Mouse (Mus musculus): Measurements from ENCODE around the gene Mageb3. TPM values are rescaled to one million over a fixed set of nuclear protein-coding genes. Genes with fewer than 3 reads are reported as not detected.
A peak's percentile ranks its signal among the peaks of the same experiment; 100 is the strongest.
"Not testable (repeated sequence)": the region's sequence is repeated elsewhere in the genome, so short reads cannot be mapped to it uniquely, and the experiment has no call there.

The Mageb3 gene
- polyA plus RNA-seq (2015; fragmentation: Nextera tagmentation; extraction: Ambion mirVana) = 0.30 and 0.36 TPM in 2 replicates

DNA sequence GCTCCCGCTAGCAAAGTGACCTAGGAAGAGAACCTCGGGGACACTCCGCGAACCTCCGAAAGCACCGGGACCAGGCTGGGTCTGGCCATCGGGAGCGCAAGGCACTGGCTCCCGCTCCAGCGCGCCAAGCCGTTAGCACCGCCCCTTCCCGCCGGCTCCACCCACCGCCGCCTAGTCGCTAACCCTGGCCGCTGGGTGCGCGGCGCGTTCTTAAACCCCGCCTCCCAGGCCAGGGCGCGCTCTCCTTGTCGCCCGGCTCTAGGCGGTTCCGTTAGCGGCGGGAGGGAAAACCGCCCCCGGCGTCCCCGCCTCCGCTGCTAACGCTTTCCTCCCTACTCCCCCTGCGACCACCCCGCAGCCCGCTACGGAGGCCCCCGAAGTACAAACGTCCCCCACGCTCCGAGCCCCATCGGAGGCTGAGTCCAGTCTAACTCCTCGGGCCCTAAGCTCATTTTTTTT, at the start of gene Mageb3, which contains the start of gene Ctdspl2:
TSS of gene Mageb3 (minus strand) at position 328 of the 459 bp plus-strand sequence.
TSS of gene Ctdspl2 (plus strand) at position 237 of the 459 bp plus-strand sequence.
- Histone ChIP-seq H3K4me3 (replicated peaks) (peak within 1 kb of the TSS; percentile 91), H3K27ac (peak within 1 kb of the TSS; percentile 98), H3K4me1 (peaks cover 21% of the 10 kb centered on the region), H3K27me3 (no peaks in the 10 kb centered on the region), H3K9ac (peak within 1 kb of the TSS; percentile 92), H3K4me2 (peak within 1 kb of the TSS; percentile 67), H3K36me3 (peaks cover 4% of the 10 kb centered on the region), H3K9me3 (replicated peaks) (no peaks in the 10 kb centered on the region)
- WGBS = 0% methylated on average over 48 of the region's 48 CpGs
- ATAC-seq (replicated peaks; ENCODE audit: low FRiP score) = peak; percentile 98

GRCm38 (mm10) chr2:121995738-121996137, 39.8 kb upstream of the Mageb3 start:
- Histone ChIP-seq H3K4me2 (no peak overlapping the region), H3K27ac (no peak overlapping the region), H3K27me3 (no peaks in the 10 kb centered on the region), H3K4me1 (no peaks in the 10 kb centered on the region), H3K9me3 (replicated peaks) (no peaks in the 10 kb centered on the region), H3K9ac (no peak overlapping the region), H3K4me3 (replicated peaks) (no peak overlapping the region), H3K36me3 (peaks cover 52% of the 10 kb centered on the region)
- WGBS = 90% methylated on average over 1 of the region's 1 CpGs
- ATAC-seq (replicated peaks; ENCODE audit: low FRiP score) = no peak

- Histone ChIP-seq H3K9ac (peak overlapping the region; percentile 92), H3K4me1 (peaks cover 21% of the 10 kb centered on the region), H3K9me3 (replicated peaks) (no peaks in the 10 kb centered on the region), H3K27me3 (no peaks in the 10 kb centered on the region), H3K4me3 (replicated peaks) (peak overlapping the region; percentile 91), H3K27ac (peak overlapping the region; percentile 98), H3K4me2 (peak overlapping the region; percentile 67), H3K36me3 (peaks cover 13% of the 10 kb centered on the region)
- WGBS = 4% methylated on average over 8 of the region's 8 CpGs
- no peak for ATAC-seq (replicated peaks; ENCODE audit: low FRiP score)
Observed at GRCm38 (mm10) chr2:121957216-121957792, 1.4 kb upstream of the Mageb3 start.

- no peaks in the 10 kb centered on the region for H3K9me3 ChIP-seq (replicated peaks)
- peak overlapping the region; percentile 91 for H3K4me3 ChIP-seq (replicated peaks)
- H3K27me3 ChIP-seq = no peaks in the 10 kb centered on the region
- peak; percentile 96 for ATAC-seq (replicated peaks; ENCODE audit: low FRiP score)
- peak overlapping the region; percentile 92 for H3K9ac ChIP-seq
- H3K4me2 ChIP-seq = peak overlapping the region; percentile 67
- under 1% methylated on average over 47 of the region's 47 CpGs for whole genome bisulfite sequencing
- peaks cover 21% of the 10 kb centered on the region for H3K4me1 ChIP-seq
- peak overlapping the region; percentile 98 for H3K27ac ChIP-seq
- H3K36me3 ChIP-seq = peaks cover 6% of the 10 kb centered on the region
Observed at GRCm38 (mm10) chr2:121956224-121957018, 529 bp upstream of the Mageb3 start.

- Histone ChIP-seq H3K9me3 (replicated peaks) (no peaks in the 10 kb centered on the region), H3K27ac (peak overlapping the region; percentile 98), H3K4me3 (replicated peaks) (peak overlapping the region; percentile 91), H3K4me2 (peak overlapping the region; percentile 67), H3K4me1 (peaks cover 21% of the 10 kb centered on the region), H3K36me3 (no peaks in the 10 kb centered on the region), H3K27me3 (no peaks in the 10 kb centered on the region), H3K9ac (peak overlapping the region; percentile 92)
- WGBS = 12% methylated on average over 10 of the region's 10 CpGs
- ATAC-seq (replicated peaks; ENCODE audit: low FRiP score) = no peak
Observed at GRCm38 (mm10) chr2:121954971-121955656, 778 bp downstream of the Mageb3 start.

DNA sequence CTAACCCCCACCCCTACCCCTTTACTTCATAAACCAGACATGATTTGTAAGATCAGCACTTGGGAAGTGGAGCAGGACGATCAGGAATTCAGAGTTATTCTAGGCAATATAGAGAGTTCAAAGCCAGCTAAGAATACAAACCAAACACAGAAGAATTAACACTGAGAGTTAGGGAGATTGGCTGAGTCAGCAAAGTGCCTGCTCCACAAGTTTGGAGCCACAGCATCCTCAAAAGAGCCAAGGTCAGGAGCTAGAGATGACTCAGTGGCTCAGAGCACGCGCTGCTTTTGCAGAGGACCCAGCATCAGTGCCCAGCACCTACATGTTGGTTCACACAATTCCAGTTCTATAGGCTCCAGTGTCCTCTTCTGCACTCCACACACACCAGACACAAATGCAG, 12.5 kb downstream of the Mageb3 start:
- Histone ChIP-seq H3K9ac (no peak overlapping the region), H3K27me3 (no peaks in the 10 kb centered on the region), H3K4me3 (replicated peaks) (no peak overlapping the region), H3K36me3 (no peaks in the 10 kb centered on the region), H3K27ac (no peak overlapping the region), H3K9me3 (replicated peaks) (no peaks in the 10 kb centered on the region), H3K4me2 (no peak overlapping the region), H3K4me1 (no peaks in the 10 kb centered on the region)
- WGBS = 80% methylated on average over 3 of the region's 3 CpGs
- no peak for ATAC-seq (replicated peaks; ENCODE audit: low FRiP score)

DNA sequence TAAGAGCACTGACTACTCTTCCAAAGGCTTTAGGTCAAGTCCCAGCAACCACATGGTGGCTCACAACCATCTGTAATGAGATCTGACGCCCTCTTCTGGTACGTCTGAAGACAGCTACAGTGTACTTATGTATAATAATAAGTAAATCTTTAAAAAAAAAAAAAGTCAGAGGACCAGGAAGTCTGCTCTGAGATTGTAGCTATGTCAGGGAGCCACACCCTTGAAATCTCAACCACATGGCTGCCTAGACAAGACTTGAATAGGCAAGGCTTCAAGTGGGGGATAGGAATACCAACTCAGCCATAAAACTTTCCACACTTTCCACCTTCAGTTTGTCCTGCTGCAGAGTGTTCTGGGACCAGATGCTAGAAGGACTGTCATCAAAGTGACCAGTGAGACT, 18.3 kb downstream of the Mageb3 start:
- not testable (repeated sequence) for ATAC-seq (replicated peaks; ENCODE audit: low FRiP score); H3K9me3 ChIP-seq (replicated peaks); H3K4me3 ChIP-seq (replicated peaks); H3K27ac ChIP-seq; H3K9ac ChIP-seq; H3K4me2 ChIP-seq; H3K36me3 ChIP-seq; H3K27me3 ChIP-seq; H3K4me1 ChIP-seq
- WGBS = 88% methylated on average over 2 of the region's 2 CpGs

DNA sequence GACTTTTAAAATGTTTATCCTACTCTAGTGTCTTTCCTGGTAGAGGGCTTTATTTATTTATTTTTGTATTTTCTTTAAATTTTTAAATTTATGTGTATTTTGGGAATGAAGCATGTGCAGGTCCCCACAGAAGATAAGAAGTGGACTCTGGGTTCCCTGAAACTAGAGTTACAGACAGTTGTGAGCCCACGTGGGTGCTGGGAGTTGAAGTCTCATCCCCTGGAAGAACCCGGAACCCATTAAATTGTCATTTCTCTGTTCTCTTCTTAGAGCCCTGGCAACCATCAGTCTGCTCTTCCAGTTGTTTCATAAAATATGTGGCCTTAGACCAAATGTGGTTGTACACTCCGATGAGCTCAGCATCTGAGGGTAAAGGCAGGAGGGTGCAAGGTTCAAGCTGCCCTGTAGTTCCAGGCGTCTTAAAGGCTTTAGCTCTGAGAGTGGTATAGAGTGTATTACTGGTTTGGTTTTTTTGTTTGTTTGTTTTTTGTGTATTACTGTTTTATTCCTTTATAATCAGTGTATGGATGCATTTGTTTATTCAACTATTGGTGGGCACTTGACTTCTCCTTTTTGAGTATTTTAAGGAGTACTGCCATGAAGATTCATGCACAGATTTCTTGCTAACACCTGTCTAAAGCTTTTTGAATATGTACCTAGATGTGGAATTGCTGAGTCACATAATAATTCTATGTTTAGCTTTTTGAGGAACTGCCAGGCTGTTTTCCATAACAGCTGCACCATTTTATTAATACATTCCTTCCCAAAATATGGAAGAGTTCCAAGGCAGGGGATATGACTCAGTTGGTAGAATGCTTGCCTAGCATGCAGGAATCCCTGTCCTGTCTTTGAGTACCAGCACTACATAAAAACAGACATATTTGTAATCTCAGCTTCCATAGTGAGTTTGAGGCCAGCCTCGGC, 39.6 kb downstream of the Mageb3 start:
- Histone ChIP-seq H3K4me1 (no peaks in the 10 kb centered on the region), H3K27ac (no peak overlapping the region), H3K4me3 (replicated peaks) (no peak overlapping the region), H3K27me3 (no peaks in the 10 kb centered on the region), H3K9ac (no peak overlapping the region), H3K4me2 (no peak overlapping the region), H3K9me3 (replicated peaks) (no peaks in the 10 kb centered on the region), H3K36me3 (peaks cover 28% of the 10 kb centered on the region)
- no peak for ATAC-seq (replicated peaks; ENCODE audit: low FRiP score)
- 92% methylated on average over 5 of the region's 5 CpGs for WGBS

GRCm38 (mm10) chr2:121909975-121910374, 45.9 kb downstream of the Mageb3 start:
- H3K27ac ChIP-seq = no peak overlapping the region
- H3K4me1 ChIP-seq = no peaks in the 10 kb centered on the region
- H3K4me3 ChIP-seq (replicated peaks) = no peak overlapping the region
- H3K4me2 ChIP-seq = no peak overlapping the region
- no peak for ATAC-seq (replicated peaks; ENCODE audit: low FRiP score)
- H3K27me3 ChIP-seq = no peaks in the 10 kb centered on the region
- H3K9ac ChIP-seq = no peak overlapping the region
- 92% methylated on average over 3 of the region's 3 CpGs for WGBS
- peaks cover 60% of the 10 kb centered on the region for H3K36me3 ChIP-seq
- H3K9me3 ChIP-seq (replicated peaks) = no peaks in the 10 kb centered on the region
